Mouse (Mus musculus) liver, adult 2 months (tissue): ENCODE results near the gene Mrps17. TPM values are rescaled to one million over a fixed set of nuclear protein-coding genes. Genes with fewer than 3 reads are reported as not detected.

Experiments
- DNase-seq: peaks from one replicate; pipeline ENCODE4 v3.0.0-alpha.2; 2011; ENCODE audit warnings: low read depth, low spot score; ENCODE audit errors: extremely low read depth
- H3K27ac ChIP-seq: fragments of 200-500 bp; replicated peaks from 2 replicates; pipeline ENCODE4 v1.5.1; 2012; ENCODE audit warnings: low read depth, mild to moderate bottlenecking, control low read depth, inconsistent platforms, low read length; ENCODE audit not compliant: insufficient read depth
- H3K27me3 ChIP-seq: fragments of 200-500 bp; 2 replicates; pipeline ENCODE4 v1.6.1; 2012; ENCODE audit warnings: mild to moderate bottlenecking, moderate library complexity, low read length, inconsistent platforms; ENCODE audit not compliant: control insufficient read depth, insufficient read depth
- H3K36me3 ChIP-seq: fragments of 200-500 bp; 2 replicates; pipeline ENCODE4 v1.6.1; 2012; ENCODE audit warnings: low read length, inconsistent platforms; ENCODE audit not compliant: control insufficient read depth, insufficient read depth
- H3K4me1 ChIP-seq: fragments of 200-500 bp; 2 replicates; pipeline ENCODE4 v1.6.1; 2011; ENCODE audit warnings: low read length; ENCODE audit not compliant: control insufficient read depth, insufficient read depth
- H3K4me3 ChIP-seq: fragments of 200-500 bp; 2 replicates; pipeline ENCODE4 v1.5.1; 2011; ENCODE audit warnings: low read depth, mild to moderate bottlenecking, control low read depth, low read length, moderate library complexity; ENCODE audit not compliant: insufficient read depth
- H3K79me2 ChIP-seq: fragments of 200-500 bp; 2 replicates; pipeline ENCODE4 v1.6.1; 2012; ENCODE audit warnings: inconsistent platforms, mild to moderate bottlenecking, low read length, moderate library complexity; ENCODE audit not compliant: control insufficient read depth, insufficient read depth
- H3K9ac ChIP-seq: fragments of 200-500 bp; 2 replicates; pipeline ENCODE4 v1.6.1; 2012; ENCODE audit warnings: low read depth, mild to moderate bottlenecking, control low read depth, inconsistent platforms, low read length
- CTCF ChIP-seq: fragments of 200-500 bp; IDR thresholded peaks from 2 replicates; pipeline ENCODE4 v1.5.1; 2011; ENCODE audit warnings: low read depth, low read length, control low read depth
- POLR2A ChIP-seq: fragments of 200-500 bp; IDR thresholded peaks from 2 replicates; pipeline ENCODE4 v1.6.1; 2011; ENCODE audit warnings: low read length, control low read depth; ENCODE audit not compliant: insufficient read depth; ENCODE audit errors: extremely low read depth
- WGBS: fragments of 180-500 bp; shearing (Covaris S2); methylation state at CpG from one replicate; pipeline ENCODE4 v1.1.7; 2018; 5-methylcytosine and 5-hydroxymethylcytosine counted together
- polyA plus RNA-seq: library from polyadenylated mRNA; depleted of rRNA; stranded (reverse); fragments of >200 nt; gene quantifications from 2 replicates; pipeline ENCODE4 v1.2.3, GENCODE M21; 2012; rRNA removed
- total RNA-seq: library from RNA; depleted of rRNA; stranded (reverse); fragments of >200 nt; gene quantifications from 2 replicates; pipeline ENCODE4 v1.2.3, GENCODE M21; 2014; rRNA removed

Gene Mrps17
- total and polyA plus RNA-seq, 2 experiments, result 55.5 to 94.6 TPM

DNA sequence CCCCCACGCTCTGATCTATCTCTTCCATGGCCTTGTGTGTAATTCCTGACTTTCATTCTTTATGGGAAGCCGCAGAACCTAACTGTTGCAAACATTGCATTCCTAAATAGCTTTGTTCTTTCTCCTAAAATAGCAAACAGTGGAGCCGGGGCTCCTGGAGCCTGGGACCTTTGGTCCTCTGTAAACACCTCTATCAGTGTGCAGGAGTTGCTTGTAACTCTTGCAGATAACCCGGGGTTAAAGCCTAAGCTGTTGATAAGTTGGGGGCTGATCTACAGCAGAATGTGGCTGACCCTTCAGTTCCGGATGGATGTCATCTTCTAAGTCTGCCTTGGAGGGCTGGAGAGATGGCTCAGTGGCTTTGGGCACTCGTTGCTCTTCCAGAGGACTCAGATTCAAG is 28.8 kb downstream of the Mrps17 start:
- Histone ChIP-seq H3K9ac (no peak overlapping the region), H3K79me2 (no peaks in the 10 kb centered on the region), H3K27me3 (no peaks in the 10 kb centered on the region), H3K4me3 (no peak overlapping the region), H3K4me1 (no peaks in the 10 kb centered on the region), H3K36me3 (peaks cover 31% of the 10 kb centered on the region), H3K27ac (no peak overlapping the region)
- TF ChIP-seq POLR2A, result no peak
- no peak for TF ChIP-seq CTCF
- WGBS, result 44% methylated on average over 6 of the region's 6 CpGs
- DNase-seq, result no peak

DNA sequence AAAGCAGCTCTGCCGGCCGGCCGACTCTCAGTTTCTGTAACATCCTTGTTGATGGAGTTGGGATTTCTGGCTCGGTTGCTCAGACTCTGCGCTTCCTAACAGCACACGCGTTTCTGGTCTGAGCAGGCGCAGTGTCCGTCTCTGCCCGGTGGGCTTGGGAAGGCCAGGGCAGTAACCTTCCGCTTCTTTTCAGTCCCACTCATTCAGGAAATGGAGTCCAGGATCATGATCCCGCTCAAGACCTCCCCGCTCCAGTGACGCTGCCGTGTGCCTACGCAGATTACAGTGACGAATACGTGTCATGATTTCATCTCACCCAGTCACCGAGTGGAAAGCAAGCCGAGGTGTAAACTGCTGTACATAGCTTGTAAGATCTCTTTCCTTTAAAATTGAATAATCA is 41.6 kb downstream of the Mrps17 start:
- 94% methylated on average over 20 of the region's 20 CpGs for WGBS
- Histone ChIP-seq H3K27ac (no peak overlapping the region), H3K79me2 (no peaks in the 10 kb centered on the region), H3K27me3 (no peaks in the 10 kb centered on the region), H3K36me3 (peaks cover 15% of the 10 kb centered on the region), H3K4me1 (no peaks in the 10 kb centered on the region), H3K4me3 (no peak overlapping the region), H3K9ac (no peak overlapping the region)
- no peak for DNase-seq
- TF ChIP-seq POLR2A (no peak), CTCF (no peak)

DNA sequence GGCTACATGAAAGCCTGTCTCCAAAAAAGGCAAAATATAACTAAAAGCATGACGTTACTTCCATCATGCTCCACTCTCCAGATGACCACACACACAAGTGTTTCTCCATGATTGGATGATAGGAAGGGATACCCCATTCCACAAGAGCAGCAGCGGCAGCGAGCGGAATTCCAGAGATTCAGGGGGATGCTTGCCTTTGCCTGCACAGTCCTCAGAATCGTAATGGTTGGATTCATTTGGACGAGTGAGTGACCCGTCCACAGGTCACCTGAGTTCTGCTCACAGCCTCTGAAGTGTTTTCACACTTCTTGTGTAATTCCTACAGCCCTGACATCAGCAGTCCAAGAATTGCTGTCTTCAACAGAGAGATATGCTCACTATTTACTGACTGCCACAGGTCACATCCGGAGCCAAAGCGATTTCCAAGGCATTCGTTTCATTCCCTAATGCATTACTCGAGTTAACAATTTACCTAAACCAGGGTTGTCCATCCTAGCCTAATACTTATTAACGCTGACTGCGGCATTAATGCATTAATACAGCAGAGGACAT is 44.7 kb downstream of the Mrps17 start:
- Histone ChIP-seq H3K27ac (no peak overlapping the region), H3K27me3 (no peaks in the 10 kb centered on the region), H3K79me2 (no peaks in the 10 kb centered on the region), H3K4me1 (no peaks in the 10 kb centered on the region), H3K9ac (no peak overlapping the region), H3K4me3 (no peak overlapping the region), H3K36me3 (peaks cover 8% of the 10 kb centered on the region)
- DNase-seq, result no peak
- no peak for TF ChIP-seq POLR2A
- no peak for TF ChIP-seq CTCF
- 53% methylated on average over 13 of the region's 13 CpGs for WGBS

DNA sequence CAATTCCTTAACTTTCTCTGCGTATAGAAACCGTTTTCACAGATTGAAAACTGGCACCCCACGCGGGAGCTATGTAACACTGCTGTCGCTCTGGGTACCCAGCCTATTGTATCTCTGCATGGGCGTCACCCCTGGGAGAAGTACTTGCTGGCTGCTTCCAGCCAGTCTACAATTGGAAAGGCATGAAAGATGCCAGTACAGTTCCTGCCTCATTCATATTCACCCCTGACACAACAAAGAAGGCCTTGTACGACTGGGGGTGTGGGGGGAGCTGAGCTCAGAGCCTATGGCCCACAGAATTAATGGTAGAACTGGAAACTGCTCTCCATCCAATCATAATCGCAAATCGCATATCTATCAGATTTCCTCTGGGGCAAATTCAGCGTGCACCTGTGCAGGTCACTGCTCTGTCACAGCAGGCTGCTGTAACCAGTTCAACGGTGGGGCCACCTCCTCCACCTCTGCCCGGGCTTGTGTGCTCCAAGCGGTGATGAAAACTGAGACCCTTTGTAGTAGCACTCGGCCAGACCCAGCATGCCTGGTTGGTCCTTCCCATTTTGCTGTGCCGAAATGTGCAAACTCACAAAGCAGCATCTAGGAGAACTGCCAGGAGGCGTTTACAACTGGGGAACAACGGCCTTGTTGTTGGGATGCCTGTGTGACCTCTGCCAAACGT is 46.7 kb downstream of the Mrps17 start:
- Histone ChIP-seq H3K4me1 (no peaks in the 10 kb centered on the region), H3K79me2 (no peaks in the 10 kb centered on the region), H3K27ac (no peak overlapping the region), H3K4me3 (no peak overlapping the region), H3K9ac (no peak overlapping the region), H3K27me3 (no peaks in the 10 kb centered on the region), H3K36me3 (peaks cover 5% of the 10 kb centered on the region; the same call in 1 of the 2 replicates)
- no peak for DNase-seq
- TF ChIP-seq POLR2A (no peak), CTCF (no peak)
- WGBS, result 83% methylated on average over 18 of the region's 18 CpGs

DNA sequence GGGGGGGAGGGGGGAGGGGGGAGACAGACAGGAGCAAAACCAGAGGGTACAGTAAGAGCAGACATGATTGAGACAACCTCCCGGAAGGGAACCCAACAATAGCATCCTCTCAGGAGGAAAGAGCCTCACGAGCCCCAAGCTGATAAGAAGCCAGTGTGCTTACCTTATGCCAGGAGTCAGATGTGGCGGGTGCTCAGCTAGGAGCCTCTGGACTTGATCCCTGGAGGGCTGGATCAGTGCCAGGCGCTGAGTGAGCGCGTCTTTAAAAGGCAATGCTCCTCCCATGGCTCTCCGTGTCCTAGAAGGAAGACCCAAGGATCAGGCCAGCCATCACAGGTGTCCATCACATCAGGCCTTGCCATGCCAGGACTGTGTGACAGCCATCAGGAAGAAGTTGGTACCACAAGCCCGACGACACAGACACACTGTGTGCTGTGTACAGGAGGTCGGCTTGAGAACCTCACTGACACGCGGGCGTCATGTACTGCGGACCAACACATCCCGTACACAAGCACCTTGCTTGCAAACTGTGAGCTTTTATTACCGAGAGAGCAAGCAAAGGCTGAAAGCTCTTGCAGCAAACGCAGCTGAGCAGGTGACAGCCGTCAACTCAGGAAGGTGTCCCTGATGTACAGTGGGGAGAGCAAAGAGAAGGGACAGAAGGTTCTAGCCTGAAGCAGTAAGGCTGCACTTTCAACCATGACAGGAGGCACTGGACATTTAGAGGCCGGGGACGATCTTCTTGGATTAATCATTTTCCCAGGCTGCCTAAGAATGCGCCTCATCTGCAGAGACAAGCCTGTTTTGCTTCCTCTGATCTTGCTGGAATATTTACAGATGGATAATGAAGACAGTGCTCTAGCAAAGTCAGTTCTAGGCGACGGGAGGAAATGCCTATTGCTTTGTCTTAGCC is 55.4 kb downstream of the Mrps17 start:
- Histone ChIP-seq H3K9ac (no peak overlapping the region), H3K4me3 (no peak overlapping the region), H3K79me2 (no peaks in the 10 kb centered on the region), H3K4me1 (no peaks in the 10 kb centered on the region), H3K27ac (no peak overlapping the region), H3K36me3 (no peaks in the 10 kb centered on the region), H3K27me3 (no peaks in the 10 kb centered on the region)
- no peak for TF ChIP-seq POLR2A
- TF ChIP-seq CTCF, result no peak
- 79% methylated on average over 23 of the region's 23 CpGs for WGBS
- DNase-seq, result no peak

Other genes starting within 250 kb of the Mrps17 start
- gene Sfswap, start 214.3 kb upstream of the Mrps17 start, total RNA-seq, result 18.9 and 19.3 TPM in 2 replicates
- gene Sfswap, start 214.3 kb upstream of the Mrps17 start, polyA plus RNA-seq, result 21.3 and 32.9 TPM in 2 replicates
- gene Mmp17, start 131.3 kb upstream of the Mrps17 start, total RNA-seq, result 0.09 and 0.20 TPM in 2 replicates
- gene Mmp17, start 131.3 kb upstream of the Mrps17 start, polyA plus RNA-seq, result 0.26 and 0.31 TPM in 2 replicates
- gene Zfp11, start 45.4 kb upstream of the Mrps17 start, total RNA-seq, result 0.74 TPM in 2 replicates
- gene Zfp11, start 45.4 kb upstream of the Mrps17 start, polyA plus RNA-seq, result 0.58 and 0.61 TPM in 2 replicates
- gene Sept14, start 7.0 kb upstream of the Mrps17 start, total RNA-seq, result not detected in 2 replicates
- not detected in 2 replicates for gene Sept14, start 7.0 kb upstream of the Mrps17 start, polyA plus RNA-seq
- 15.0 and 15.2 TPM in 2 replicates for gene Nipsnap2, start 9.6 kb downstream of the Mrps17 start, total RNA-seq
- gene Nipsnap2, start 9.6 kb downstream of the Mrps17 start, polyA plus RNA-seq, result 10.8 and 15.0 TPM in 2 replicates
- 4.1 and 9.8 TPM in 2 replicates for gene Psph, start 72.0 kb downstream of the Mrps17 start, total RNA-seq
- 8.3 and 11.0 TPM in 2 replicates for gene Psph, start 72.0 kb downstream of the Mrps17 start, polyA plus RNA-seq
- 5.8 and 6.0 TPM in 2 replicates for gene Sumf2, start 131.5 kb downstream of the Mrps17 start, total RNA-seq
- gene Sumf2, start 131.5 kb downstream of the Mrps17 start, polyA plus RNA-seq, result 8.9 and 10.2 TPM in 2 replicates
- 1,393 and 1,612 TPM in 2 replicates for gene Chchd2, start 172.0 kb downstream of the Mrps17 start, total RNA-seq
- gene Chchd2, start 172.0 kb downstream of the Mrps17 start, polyA plus RNA-seq, result 1,062 and 1,287 TPM in 2 replicates
- 5.1 and 5.8 TPM in 2 replicates for gene Zbed5, start 180.2 kb downstream of the Mrps17 start, total RNA-seq
- 0.62 TPM in 2 replicates for gene Zbed5, start 180.2 kb downstream of the Mrps17 start, polyA plus RNA-seq
- gene Phkg1, start 183.1 kb downstream of the Mrps17 start, total RNA-seq, result 0.13 and 0.28 TPM in 2 replicates
- gene Phkg1, start 183.1 kb downstream of the Mrps17 start, polyA plus RNA-seq, result 0.07 and 0.15 TPM in 2 replicates
- 0.54 and 2.2 TPM in 2 replicates for gene Nupr1l, start 193.0 kb downstream of the Mrps17 start, total RNA-seq
- 1.2 and 2.2 TPM in 2 replicates for gene Nupr1l, start 193.0 kb downstream of the Mrps17 start, polyA plus RNA-seq
- 20.3 and 24.3 TPM in 2 replicates for gene Vkorc1l1, start 226.5 kb downstream of the Mrps17 start, total RNA-seq
- gene Vkorc1l1, start 226.5 kb downstream of the Mrps17 start, polyA plus RNA-seq, result 14.4 and 14.6 TPM in 2 replicates